In genomic region chrX:149941355-149941754, GRCm38 (mm10) we compare ENCODE assay signal across 13 mouse cellular contexts. TPM values are rescaled to one million over a fixed set of nuclear protein-coding genes. Genes with fewer than 3 reads are reported as not detected.
DNase-seq lines count a peak whose midpoint lies in the region.
"Had no signal": no experiment of that assay in that cellular context is flagged by ENCODE, and none has a peak within 500 bp of the region (broad histone marks: within the 10 kb centered on the region; RNA-seq: fewer than 3 reads in every experiment).

Gm15091 (plus strand) TSS chrX:149941655.

- peak; percentile 7 for DNase-seq in 3134 (ENCODE audit: extremely low read depth, insufficient read length, low spot score)
- peak; percentile 0 for DNase-seq in adrenal gland, postnatal 10 days
- DNase-seq in testis, postnatal 14 days (ENCODE audit: low spot score): peak; percentile 9

RNA-seq across cellular contexts. Expression of gene Gm15091, which starts in this region (rescaled TPM):
- total RNA-seq in adrenal gland, postnatal 10 days (2021): not detected
- total RNA-seq: adrenal gland, adult 18-20 months; adrenal gland, adult 2 months; adrenal gland, adult 8-10 months; adrenal gland, postnatal 14 days; adrenal gland, postnatal 25 days; adrenal gland, postnatal 36 days; adrenal gland, postnatal 4 days; CH12.LX; G1E; MEL had no signal

Comparison
In these comparisons a context has a peak if more than half of its experiments do, and no peak if none do; other contexts are left out.
1. Peak in DNase-seq in adrenal gland, postnatal 10 days; RNA of the gene not detected or under 1 TPM.